In genomic region chr1:191562823-191563365, GRCm38 (mm10) we compare ENCODE assay signal across 9 mouse cellular contexts. TPM values are rescaled to one million over a fixed set of nuclear protein-coding genes. Genes with fewer than 3 reads are reported as not detected.
DNase-seq lines count a peak whose midpoint lies in the region; ATAC-seq and TF ChIP-seq lines count a peak whose summit lies in the region.
"Had no signal": no experiment of that assay in that cellular context is flagged by ENCODE, and none has a peak within 500 bp of the region (broad histone marks: within the 10 kb centered on the region; RNA-seq: fewer than 3 reads in every experiment).

No protein-coding gene starts in this region.

- 57% methylated on average over 6 of the region's 6 CpGs for WGBS in hindbrain, postnatal 0 days
- 79% methylated on average over 6 of the region's 6 CpGs for WGBS in hindbrain, embryonic 10.5 days

- no peak overlapping the region for H3K4me2 ChIP-seq in hindbrain, postnatal 0 days (ENCODE audit: low read depth, low read length)
- H3K4me2 ChIP-seq: neural tube, embryonic 12.5 days had no signal

- no peaks in the 10 kb centered on the region for H3K9me3 ChIP-seq in hindbrain, postnatal 0 days (ENCODE audit: low read length)
- H3K9me3 ChIP-seq in hindbrain, embryonic 10.5 days = no peaks in the 10 kb centered on the region
- H3K9me3 ChIP-seq: neural tube, embryonic 12.5 days had no signal

- H3K4me3 ChIP-seq in hindbrain, postnatal 0 days (ENCODE audit: low read length) = no peak overlapping the region
- no peak overlapping the region for H3K4me3 ChIP-seq in hindbrain, embryonic 10.5 days
- H3K4me3 ChIP-seq: neural tube, embryonic 12.5 days had no signal

- H3K9ac ChIP-seq in hindbrain, postnatal 0 days (replicated peaks; ENCODE audit: low read length) = no peak overlapping the region
- H3K9ac ChIP-seq: neural tube, embryonic 12.5 days had no signal

- DNase-seq in hindbrain, postnatal 0 days (ENCODE audit: low spot score) = peak; percentile 70
- DNase-seq in hindbrain, embryonic 10.5 days (ENCODE audit: low spot score) = no peak
- DNase-seq in urinary bladder, postnatal 25 days (ENCODE audit: low spot score) = peak; percentile 32
- DNase-seq in urinary bladder, adult 18-20 months (ENCODE audit: low spot score in 2 of 2) = no peak
- peak; percentile 62 to 67 for DNase-seq in cerebellum, postnatal 14 days
- DNase-seq in kidney, postnatal 36 days = peak; percentile 50 to 56
- peak; percentile 47 for DNase-seq in thymus, postnatal 14 days
- DNase-seq in right cerebral cortex, postnatal 4 days = no peak

- no peaks in the 10 kb centered on the region for H3K4me1 ChIP-seq in hindbrain, postnatal 0 days (ENCODE audit: insufficient read depth, low read length)
- H3K4me1 ChIP-seq in hindbrain, embryonic 10.5 days (replicated peaks) = no peaks in the 10 kb centered on the region
- H3K4me1 ChIP-seq: neural tube, embryonic 12.5 days had no signal

- ATAC-seq in hindbrain, postnatal 0 days = no peak

- H3K27me3 ChIP-seq in hindbrain, postnatal 0 days (ENCODE audit: insufficient read depth, low read length) = no peaks in the 10 kb centered on the region
- no peaks in the 10 kb centered on the region for H3K27me3 ChIP-seq in hindbrain, embryonic 10.5 days (ENCODE audit: insufficient read depth, poor library complexity, severe bottlenecking)
- H3K27me3 ChIP-seq: neural tube, embryonic 12.5 days had no signal

- TF ChIP-seq CTCF in hindbrain, postnatal 0 days (IDR thresholded peaks at IDR 0.05; ENCODE audit: low read depth) = peak; percentile 82

- H3K36me3 ChIP-seq in hindbrain, postnatal 0 days (ENCODE audit: insufficient read depth, low read length) = no peaks in the 10 kb centered on the region
- peaks cover 83% of the 10 kb centered on the region for H3K36me3 ChIP-seq in hindbrain, embryonic 10.5 days
- H3K36me3 ChIP-seq: neural tube, embryonic 12.5 days had no signal

- no peak overlapping the region for H3K27ac ChIP-seq in hindbrain, postnatal 0 days
- no peak overlapping the region for H3K27ac ChIP-seq in hindbrain, embryonic 10.5 days
- H3K27ac ChIP-seq: neural tube, embryonic 12.5 days had no signal

RNA-seq across cellular contexts. Expression of gene Dtl, which starts 12.4 kb away (rescaled TPM):
- 5.1 and 6.6 TPM in 2 replicates for total RNA-seq in hindbrain, postnatal 0 days (2014; rRNA removed)
- 7.5 and 8.0 TPM in 2 replicates for polyA plus RNA-seq in hindbrain, postnatal 0 days (2015; fragmentation: Nextera tagmentation; extraction: Ambion mirVana)
- polyA plus RNA-seq in hindbrain, embryonic 10.5 days (2016; fragmentation: Nextera tagmentation; extraction: Ambion mirVana) = 55.7 and 74.0 TPM in 2 replicates

RNA-seq across cellular contexts. Expression of gene Ints7, which starts 12.5 kb away (rescaled TPM):
- 34.1 and 41.3 TPM in 2 replicates for total RNA-seq in hindbrain, postnatal 0 days (2014; rRNA removed)
- polyA plus RNA-seq in hindbrain, postnatal 0 days (2015; fragmentation: Nextera tagmentation; extraction: Ambion mirVana) = 26.3 and 28.7 TPM in 2 replicates
- polyA plus RNA-seq in hindbrain, embryonic 10.5 days (2016; fragmentation: Nextera tagmentation; extraction: Ambion mirVana) = 67.4 and 73.6 TPM in 2 replicates

Comparison
In these comparisons a context has a peak if more than half of its experiments do, and no peak if none do; other contexts are left out.
1. DNase-seq: peak in hindbrain, postnatal 0 days (single experiment), urinary bladder, postnatal 25 days (single experiment), cerebellum, postnatal 14 days (2 of 2), kidney, postnatal 36 days (2 of 2) and thymus, postnatal 14 days (single experiment); none in hindbrain, embryonic 10.5 days (single experiment), urinary bladder, adult 18-20 months (0 of 2) and right cerebral cortex, postnatal 4 days (single experiment).